Mouse (Mus musculus): ENCODE measurements at regions not wholly inside any gene's neighbourhood (a gene's known extent, or its start where the extent isn't known, plus 50 kb on each side); places are given as distances from the start of the nearest gene placed in this dataset.

GRCm38 (mm10) chr17:70909573-70909972 is 56.2 kb upstream of the Tgif1 start:
- no peak for TF ChIP-seq POLR2A (IDR thresholded peaks at IDR 0.05; ENCODE audit: low read depth, low read length)
- no peak for TF ChIP-seq POLR2AphosphoS2 (IDR thresholded peaks at IDR 0.05; ENCODE audit: low read depth, low read length)
- no peak for TF ChIP-seq HCFC1 (IDR thresholded peaks at IDR 0.05; ENCODE audit: low read depth, low read length)
- TF ChIP-seq CTCF (conservative IDR thresholded peaks at IDR 0.05 in 1 of 2, IDR thresholded peaks at IDR 0.05 in 1 of 2; ENCODE audit: low read depth in 2 of 2, low read length in 2 of 2), result no peak
- no peak for TF ChIP-seq NELFE (IDR thresholded peaks at IDR 0.05; ENCODE audit: low read depth, low read length)
- TF ChIP-seq ZMIZ1 (IDR thresholded peaks at IDR 0.05; ENCODE audit: low read depth, low read length), result no peak
